Mouse (Mus musculus) liver (tissue): ENCODE measurements around the gene Spag6.

Experiments used
- DNase-seq: peaks from one replicate; pipeline ENCODE4 v3.0.0-alpha.2; 2020; ENCODE audit warnings: mixed read lengths

The Spag6 gene

GRCm38 (mm10) chr2:18688708-18689063 is 5.1 kb upstream of the Spag6 start:
- DNase-seq = peak; percentile 53

- peak; percentile 30 for DNase-seq
These were observed 4.5 kb upstream of the Spag6 start for GRCm38 (mm10) chr2:18689064-18689921.

- peak; percentile 20 for DNase-seq
These were observed 3.7 kb upstream of the Spag6 start for GRCm38 (mm10) chr2:18690055-18690691.

GRCm38 (mm10) chr2:18690756-18691155 is 3.1 kb upstream of the Spag6 start:
- DNase-seq = no peak

GRCm38 (mm10) chr2:18692031-18692430 is 1.8 kb upstream of the Spag6 start:
- no peak for DNase-seq

GRCm38 (mm10) chr2:18692548-18692947 is 1.3 kb upstream of the Spag6 start:
- DNase-seq = no peak

GRCm38 (mm10) chr2:18693491-18693870 is 351 bp upstream of the Spag6 start:
- DNase-seq = no peak

- DNase-seq = no peak
These were observed 749 bp downstream of the Spag6 start for GRCm38 (mm10) chr2:18694611-18694950.

GRCm38 (mm10) chr2:18695163-18695562 is 1.3 kb downstream of the Spag6 start:
- DNase-seq = no peak

GRCm38 (mm10) chr2:18695629-18696150 is 1.9 kb downstream of the Spag6 start:
- no peak for DNase-seq

- DNase-seq = no peak
These were observed 3.9 kb downstream of the Spag6 start for GRCm38 (mm10) chr2:18697591-18698244.

- DNase-seq = peak; percentile 26
These were observed 5.0 kb downstream of the Spag6 start for GRCm38 (mm10) chr2:18698663-18699385.

GRCm38 (mm10) chr2:18699401-18699990 is 5.7 kb downstream of the Spag6 start:
- DNase-seq = no peak

- DNase-seq = no peak
These were observed 16.5 kb downstream of the Spag6 start for GRCm38 (mm10) chr2:18710356-18710755.

GRCm38 (mm10) chr2:18713071-18713470 is 19.2 kb downstream of the Spag6 start:
- no peak for DNase-seq

GRCm38 (mm10) chr2:18714337-18714736 is 20.5 kb downstream of the Spag6 start:
- DNase-seq = no peak

- no peak for DNase-seq
These were observed 24.7 kb downstream of the Spag6 start for GRCm38 (mm10) chr2:18718521-18718920.

GRCm38 (mm10) chr2:18722208-18722830 is 28.5 kb downstream of the Spag6 start:
- no peak for DNase-seq

GRCm38 (mm10) chr2:18724462-18724861 is 30.6 kb downstream of the Spag6 start:
- DNase-seq = no peak

GRCm38 (mm10) chr2:18725880-18726279 is 32.0 kb downstream of the Spag6 start:
- DNase-seq = no peak

- no peak for DNase-seq
These were observed 37.9 kb downstream of the Spag6 start for GRCm38 (mm10) chr2:18731718-18732117.
